Mouse (Mus musculus) embryonic fibroblast, embryonic 13.5 days (primary cell): Measurements from ENCODE around the gene Pim3.

ENCODE experiments used
- CTCF ChIP-seq: IDR thresholded peaks from 2 replicates; pipeline ENCODE4 v1.5.1; 2011; ENCODE audit warnings: mild to moderate bottlenecking, control low read depth, low read length, moderate library complexity, borderline replicate concordance; ENCODE audit not compliant: insufficient read depth
- POLR2A ChIP-seq: IDR thresholded peaks from 2 replicates; pipeline ENCODE4 v1.6.1; 2011; ENCODE audit warnings: low read depth, mild to moderate bottlenecking, control low read depth, low read length, moderate library complexity

DNA sequence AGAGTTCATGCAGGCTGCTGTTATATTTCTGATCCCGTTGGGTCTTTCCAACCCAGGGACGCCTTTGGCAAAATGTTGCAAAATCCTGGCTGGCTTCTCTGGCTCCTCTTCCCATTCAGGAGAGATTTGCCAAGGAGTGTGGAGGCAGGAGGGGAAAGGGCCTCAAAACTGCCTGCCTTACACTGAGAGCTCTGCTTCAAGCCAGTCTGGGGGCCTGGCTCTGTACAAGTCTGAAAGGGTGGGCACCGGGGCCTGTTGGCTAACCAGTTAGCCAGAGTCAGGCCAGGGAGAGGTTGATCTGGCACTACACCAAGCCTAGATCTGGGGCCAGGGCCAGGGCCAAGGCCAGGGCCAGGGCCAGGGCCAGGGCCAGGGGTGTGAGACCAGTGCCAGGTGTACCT lies 3.8 kb upstream of the Pim3 start:
- TF ChIP-seq CTCF: no peak
- no peak for TF ChIP-seq POLR2A
